Mouse (Mus musculus) neural tube, embryonic 11.5 days (tissue): Measurements from ENCODE around the gene Inf2. TPM values are rescaled to one million over a fixed set of nuclear protein-coding genes. Genes with fewer than 3 reads are reported as not detected.
A peak's percentile ranks its signal among the peaks of the same experiment; 100 is the strongest.

ENCODE experiments used
- ATAC-seq: fragments of 200-750 bp; cut with Nextera tagmentation; 2 replicates; pipeline ENCODE4 v1.8.0; 2017; ENCODE audit warnings: moderate number of reproducible peaks, mild to moderate bottlenecking, moderate TSS enrichment, moderate library complexity; ENCODE audit not compliant: insufficient read depth, low FRiP score, low TSS enrichment
- DNase-seq: peaks from one replicate; pipeline ENCODE4 v3.0.0-alpha.2; 2015; ENCODE audit warnings: low spot score
- H3K27ac ChIP-seq: fragments of 300-500 bp; sonication (generic); 2 replicates; pipeline ENCODE4 v1.5.1; 2014; ENCODE audit warnings: low read depth, mild to moderate bottlenecking, low read length
- H3K27me3 ChIP-seq: fragments of 300-500 bp; sonication (generic); 2 replicates; pipeline ENCODE4 v1.6.1; 2014; ENCODE audit warnings: mild to moderate bottlenecking, low read length, mixed read lengths; ENCODE audit not compliant: control insufficient read depth, insufficient read depth
- H3K36me3 ChIP-seq: fragments of 300-500 bp; sonication (generic); 2 replicates; pipeline ENCODE4 v1.6.1; 2014; ENCODE audit warnings: mild to moderate bottlenecking, low read length, moderate library complexity, mixed read lengths; ENCODE audit not compliant: control insufficient read depth, insufficient read depth
- H3K4me1 ChIP-seq: fragments of 300-500 bp; sonication (generic); 2 replicates; pipeline ENCODE4 v1.6.1; 2014; ENCODE audit warnings: low read length, mixed read lengths; ENCODE audit not compliant: control insufficient read depth, insufficient read depth
- H3K4me2 ChIP-seq: fragments of 300-500 bp; sonication (generic); 2 replicates; pipeline ENCODE4 v1.6.1; 2014; ENCODE audit warnings: low read depth, mild to moderate bottlenecking, moderate library complexity
- H3K4me3 ChIP-seq: fragments of 300-500 bp; sonication (generic); 2 replicates; pipeline ENCODE4 v1.5.1; 2014; ENCODE audit warnings: low read depth, low read length
- H3K9ac ChIP-seq: fragments of 300-500 bp; sonication (generic); 2 replicates; pipeline ENCODE4 v1.6.1; 2014; ENCODE audit warnings: mild to moderate bottlenecking, low read length
- H3K9me3 ChIP-seq: fragments of 300-500 bp; sonication (generic); 2 replicates; pipeline ENCODE4 v1.6.1; 2016; ENCODE audit warnings: low read length; ENCODE audit not compliant: control insufficient read depth
- WGBS: fragments of 180-500 bp; shearing (Covaris S2); extraction: QIAGEN DNeasy Blood & Tissue Kit; methylation state at CpG from one replicate; pipeline ENCODE4 v1.1.7; 2014; 5-methylcytosine and 5-hydroxymethylcytosine counted together
- polyA plus RNA-seq: library from polyadenylated mRNA; unstranded; fragments of >200 nt; fragmentation: Nextera tagmentation; extraction: Ambion mirVana; gene quantifications from 2 replicates; pipeline ENCODE4 v1.2.1, GENCODE M21; 2014

Gene Inf2
- 1.9 and 2.2 TPM in 2 replicates for polyA plus RNA-seq

GRCm38 (mm10) chr12:112588426-112589256 is at the start of gene Inf2:
Gene Inf2, plus strand, starts transcription at chr12:112588784.
- WGBS: under 1% methylated on average over 46 of the region's 60 CpGs
- peak within 1 kb of the TSS; percentile 87 for H3K4me2 ChIP-seq
- H3K36me3 ChIP-seq: no peaks in the 10 kb centered on the region
- H3K4me1 ChIP-seq: peaks cover 10% of the 10 kb centered on the region; the same call in 1 of the 2 replicates
- DNase-seq (peak; percentile 75), ATAC-seq (peak; percentile 85)
- peak within 1 kb of the TSS; percentile 44 for H3K4me3 ChIP-seq
- peak within 1 kb of the TSS; percentile 50 for H3K9ac ChIP-seq
- no peaks in the 10 kb centered on the region for H3K9me3 ChIP-seq
- H3K27ac ChIP-seq: no peak within 1 kb of the TSS
- H3K27me3 ChIP-seq: peaks cover 26% of the 10 kb centered on the region

- Histone ChIP-seq H3K4me2 (no peak overlapping the region), H3K27me3 (no peaks in the 10 kb centered on the region), H3K36me3 (no peaks in the 10 kb centered on the region), H3K9ac (no peak overlapping the region), H3K4me3 (no peak overlapping the region), H3K27ac (no peak overlapping the region), H3K4me1 (peaks cover 7% of the 10 kb centered on the region), H3K9me3 (no peaks in the 10 kb centered on the region)
- WGBS: 90% methylated on average over 7 of the region's 7 CpGs
- DNase-seq: no peak
- ATAC-seq: no peak
Observed at GRCm38 (mm10) chr12:112539466-112539965, 49.1 kb upstream of the Inf2 start.

GRCm38 (mm10) chr12:112540321-112540720 is 48.3 kb upstream of the Inf2 start:
- no peak overlapping the region for H3K27ac ChIP-seq
- H3K9me3 ChIP-seq: no peaks in the 10 kb centered on the region
- no peak overlapping the region for H3K4me2 ChIP-seq
- H3K4me1 ChIP-seq: peaks cover 11% of the 10 kb centered on the region
- H3K4me3 ChIP-seq: no peak overlapping the region
- WGBS: 91% methylated on average over 12 of the region's 12 CpGs
- no peaks in the 10 kb centered on the region for H3K27me3 ChIP-seq
- DNase-seq: no peak
- no peaks in the 10 kb centered on the region for H3K36me3 ChIP-seq
- no peak overlapping the region for H3K9ac ChIP-seq
- no peak for ATAC-seq

GRCm38 (mm10) chr12:112541483-112542091 is 47.0 kb upstream of the Inf2 start:
- 39% methylated on average over 8 of the region's 8 CpGs for WGBS
- Histone ChIP-seq H3K4me1 (peaks cover 16% of the 10 kb centered on the region), H3K4me3 (no peak overlapping the region)

GRCm38 (mm10) chr12:112542257-112542919 is 46.2 kb upstream of the Inf2 start:
- DNase-seq (no peak), ATAC-seq (0 out of 2 replicates have a peak, but pooled peaks have one; percentile 40)
- H3K27me3 ChIP-seq: no peaks in the 10 kb centered on the region
- H3K9me3 ChIP-seq: no peaks in the 10 kb centered on the region
- H3K9ac ChIP-seq: no peak overlapping the region
- WGBS: 61% methylated on average over 13 of the region's 13 CpGs
- H3K4me3 ChIP-seq: no peak overlapping the region
- H3K27ac ChIP-seq: no peak overlapping the region
- H3K4me1 ChIP-seq: peaks cover 16% of the 10 kb centered on the region
- no peak overlapping the region for H3K4me2 ChIP-seq
- H3K36me3 ChIP-seq: no peaks in the 10 kb centered on the region

More at GRCm38 (mm10) chr12:112541483-112542091, 47.0 kb upstream of the Inf2 start:
- Histone ChIP-seq H3K27me3 (no peaks in the 10 kb centered on the region), H3K27ac (no peak overlapping the region), H3K36me3 (no peaks in the 10 kb centered on the region), H3K9me3 (no peaks in the 10 kb centered on the region), H3K4me2 (no peak overlapping the region), H3K9ac (no peak overlapping the region)
- DNase-seq: peak; percentile 34
- ATAC-seq: peak; percentile 13; the same call in 1 of the 2 replicates

- peaks cover 16% of the 10 kb centered on the region for H3K4me1 ChIP-seq
- peak; percentile 93 for DNase-seq
- H3K9me3 ChIP-seq: no peaks in the 10 kb centered on the region
- H3K27ac ChIP-seq: no peak overlapping the region
- 5% methylated on average over 11 of the region's 11 CpGs for WGBS
- H3K4me3 ChIP-seq: no peak overlapping the region
- H3K9ac ChIP-seq: no peak overlapping the region
- H3K27me3 ChIP-seq: no peaks in the 10 kb centered on the region
- H3K36me3 ChIP-seq: no peaks in the 10 kb centered on the region
- peak; percentile 54 for ATAC-seq
- H3K4me2 ChIP-seq: no peak overlapping the region
Observed at GRCm38 (mm10) chr12:112542920-112543300, 45.7 kb upstream of the Inf2 start.

GRCm38 (mm10) chr12:112543941-112544340 is 44.6 kb upstream of the Inf2 start:
- Histone ChIP-seq H3K36me3 (no peaks in the 10 kb centered on the region), H3K27me3 (no peaks in the 10 kb centered on the region), H3K4me1 (peaks cover 16% of the 10 kb centered on the region), H3K4me2 (no peak overlapping the region), H3K9me3 (no peaks in the 10 kb centered on the region), H3K27ac (no peak overlapping the region), H3K4me3 (no peak overlapping the region), H3K9ac (no peak overlapping the region)
- 75% methylated on average over 9 of the region's 9 CpGs for WGBS
- no peak for DNase-seq
- no peak for ATAC-seq

GRCm38 (mm10) chr12:112544946-112545701 is 43.5 kb upstream of the Inf2 start:
- WGBS: 35% methylated on average over 12 of the region's 12 CpGs
- peak; percentile 29 for DNase-seq
- H3K27ac ChIP-seq: peak overlapping the region; percentile 14; the same call in 1 of the 2 replicates
- no peaks in the 10 kb centered on the region for H3K27me3 ChIP-seq
- ATAC-seq: no peak
- H3K4me3 ChIP-seq: no peak overlapping the region
- no peak overlapping the region for H3K9ac ChIP-seq
- peaks cover 16% of the 10 kb centered on the region for H3K4me1 ChIP-seq
- no peak overlapping the region for H3K4me2 ChIP-seq
- H3K9me3 ChIP-seq: no peaks in the 10 kb centered on the region
- no peaks in the 10 kb centered on the region for H3K36me3 ChIP-seq
